Mouse (Mus musculus): ENCODE results near the gene Epb41l2.

GRCm38 (mm10) chr10:25381951-25382350, 22.4 kb downstream of the Epb41l2 start:
- TF ChIP-seq CTCF (IDR thresholded peaks at IDR 0.05; ENCODE audit: extremely low read depth, insufficient read depth, low read length) (no peak), POLR2A (IDR thresholded peaks at IDR 0.05; ENCODE audit: extremely low read depth, insufficient read depth, low read length) (no peak)
